Mouse (Mus musculus): ENCODE measurements around the gene Zdhhc13. TPM values are rescaled to one million over a fixed set of nuclear protein-coding genes. Genes with fewer than 3 reads are reported as not detected.
A peak's percentile ranks its signal among the peaks of the same experiment; 100 is the strongest.

Gene Zdhhc13
- total RNA-seq (2021) = 10 to 100 TPM; 20.4 to 23.3 TPM
- long read RNA-seq, transcript Zdhhc13-201 (17 exons, 2,410 nt) = major isoform, 11 of 14 reads
- long read RNA-seq, partial matches to known transcripts = 0 of 14 reads
- long read RNA-seq, other reads (novel, unspliced or antisense) = 3 of 14 reads

DNA sequence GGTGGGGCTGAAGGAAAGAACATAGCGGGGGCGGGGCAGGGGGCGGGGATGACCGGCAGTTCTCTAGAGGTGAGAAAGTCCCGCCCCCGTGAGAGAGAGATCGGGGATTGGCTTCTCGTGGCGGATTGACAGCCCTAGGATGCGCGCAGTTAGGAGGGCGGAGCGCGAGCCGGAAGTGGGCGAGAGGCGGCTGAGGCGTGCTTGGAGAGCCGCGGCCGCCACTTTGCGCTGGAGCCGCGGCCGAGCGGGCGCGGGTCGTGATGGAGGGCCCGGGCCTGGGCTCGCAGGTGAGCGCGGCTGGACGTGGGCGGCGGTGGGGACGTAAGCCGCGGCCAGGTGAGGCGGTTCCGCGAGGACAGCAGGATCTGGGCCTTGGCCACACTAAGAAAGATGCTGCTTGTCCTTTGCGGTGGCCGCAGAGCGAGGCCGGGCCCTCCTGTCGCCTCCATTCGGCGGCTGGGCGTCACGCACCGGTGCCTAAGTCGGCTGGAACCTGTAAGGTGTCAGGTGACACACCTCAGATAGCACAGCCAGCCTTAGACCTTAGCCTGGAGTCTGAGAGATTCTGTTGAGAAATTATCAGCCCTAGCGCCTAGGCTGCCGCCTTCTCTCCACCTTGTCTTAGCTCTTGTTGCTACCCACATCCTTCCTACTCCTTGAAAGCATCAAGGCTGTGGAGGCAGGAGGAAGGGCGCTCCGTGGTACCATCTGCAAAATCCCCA lies at the start of gene Zdhhc13:
Gene Zdhhc13, plus strand, starts transcription at position 153 of the 722 bp plus-strand sequence.
- peak; percentile 90 to 96 for DNase-seq (ENCODE audit: low spot score in 2 of 2)

DNA sequence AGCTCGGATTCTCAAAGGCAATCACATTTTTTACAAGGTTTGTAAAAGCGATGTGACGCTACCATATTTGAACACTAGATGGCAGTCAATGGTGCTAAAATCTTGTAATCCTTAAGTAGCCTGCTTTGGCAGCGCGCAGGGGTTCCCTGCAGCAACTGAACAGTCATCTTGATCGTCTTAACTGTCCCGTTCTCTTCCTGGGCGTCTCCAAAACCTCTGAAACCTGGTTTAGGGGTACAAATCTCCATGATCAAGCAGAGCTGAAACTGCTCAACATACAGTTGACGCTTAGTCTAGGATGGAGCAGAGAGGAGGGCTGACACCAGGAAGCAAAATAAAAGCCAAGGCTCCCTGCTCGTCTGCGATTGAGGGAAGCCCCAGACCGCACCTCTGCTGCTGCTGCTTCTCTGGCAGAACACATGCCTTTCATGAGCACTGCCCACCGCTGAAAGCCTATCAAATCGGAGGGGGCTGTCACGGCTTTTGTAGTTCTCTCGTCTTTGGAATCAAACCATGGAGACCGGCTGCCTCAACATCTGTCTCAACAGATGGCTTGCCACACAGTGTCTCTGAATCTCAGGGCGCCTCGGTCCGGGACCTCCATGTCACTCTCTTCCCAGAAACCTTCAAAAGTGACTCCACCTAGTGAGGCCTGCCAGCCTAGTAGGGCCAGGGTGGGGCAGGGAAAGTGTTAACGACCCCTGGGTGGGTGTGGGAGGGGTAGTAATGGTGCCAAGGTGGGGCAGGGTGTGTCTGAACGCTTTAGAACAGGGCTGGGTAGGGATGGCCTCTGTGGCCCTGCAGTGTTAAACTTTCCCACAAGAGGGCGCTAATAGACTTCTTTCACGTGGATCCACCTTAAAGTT lies 39.3 kb upstream of the Zdhhc13 start:
- DNase-seq (ENCODE audit: low spot score in 2 of 2) = peak; percentile 55 to 93

DNA sequence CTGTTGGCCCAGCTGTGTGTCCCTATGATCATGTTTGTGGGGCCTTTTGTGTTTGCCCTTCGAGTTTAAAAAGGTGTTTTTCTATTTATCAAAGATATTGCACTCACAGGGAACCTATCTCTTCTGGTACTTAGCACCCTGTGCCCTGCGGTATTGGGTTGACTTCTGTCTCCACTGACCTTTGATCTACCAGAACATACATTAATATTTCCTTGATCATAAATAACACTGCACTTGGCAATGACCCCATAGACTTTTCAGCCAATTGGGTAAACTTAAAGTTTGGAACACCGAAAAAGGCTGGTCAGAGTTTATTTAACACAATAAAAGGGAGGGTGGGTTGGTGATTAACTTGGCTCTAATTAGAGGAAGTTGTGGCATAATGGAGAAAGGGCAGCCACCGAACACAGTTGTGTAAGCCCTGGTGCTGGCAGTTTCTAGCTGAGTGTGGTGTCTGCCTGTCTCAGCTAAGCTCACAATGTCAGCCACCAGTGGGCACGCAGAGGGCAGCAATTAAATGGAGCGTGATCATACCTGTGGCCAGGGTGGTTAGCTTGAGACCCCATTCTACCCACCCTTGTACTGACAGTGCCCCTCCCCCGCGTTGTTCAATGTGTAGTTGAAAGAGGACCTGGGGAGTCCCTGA lies 38.5 kb upstream of the Zdhhc13 start:
- no peak for DNase-seq (ENCODE audit: low spot score in 2 of 2)

DNA sequence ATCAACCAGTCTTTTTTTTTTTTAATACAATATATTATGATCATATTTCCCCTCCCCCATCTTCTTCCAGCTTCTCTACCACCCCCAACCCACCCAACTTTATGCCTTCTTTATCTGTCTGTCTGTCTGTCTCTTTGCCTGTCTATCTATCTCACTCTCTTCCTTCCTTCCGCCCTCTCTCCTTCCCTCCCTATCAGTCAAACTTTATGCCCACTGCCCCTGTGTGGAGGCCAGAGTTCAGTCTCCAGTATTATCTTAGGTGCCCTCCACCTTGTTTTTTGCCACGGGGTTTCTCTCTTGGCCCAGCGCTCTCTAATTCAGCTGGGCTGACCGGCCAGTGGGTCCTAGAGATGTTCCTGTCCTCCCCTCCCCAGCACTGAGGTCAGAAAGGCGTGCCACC lies 37.6 kb upstream of the Zdhhc13 start:
- DNase-seq (ENCODE audit: low spot score in 2 of 2) = no peak

DNA sequence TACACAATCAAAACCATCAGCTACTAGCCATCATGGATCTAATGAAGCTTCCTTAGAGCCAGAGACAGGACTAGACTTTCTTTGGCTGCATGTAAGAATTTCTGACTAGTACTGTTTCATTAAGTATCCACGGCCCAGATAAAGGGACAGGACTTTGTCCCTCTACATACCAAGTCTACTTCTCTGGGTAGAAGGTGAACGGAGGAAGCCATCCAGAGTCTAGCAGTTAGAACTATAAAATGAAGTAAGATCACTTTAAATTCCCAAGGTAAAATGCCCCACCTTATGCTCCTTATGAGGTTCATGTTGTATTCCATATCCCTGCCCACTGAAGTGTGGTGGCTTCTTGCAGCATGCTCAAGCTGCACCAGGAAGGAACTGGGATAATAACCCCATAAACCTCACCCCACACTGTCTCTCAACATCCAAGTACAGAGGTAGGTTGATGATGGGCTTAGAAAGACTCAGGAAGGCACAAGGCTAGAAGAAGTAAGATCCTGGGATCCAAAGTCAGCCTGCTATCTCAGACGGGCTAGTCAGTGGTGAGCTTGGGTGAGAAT lies 34.3 kb upstream of the Zdhhc13 start:
- no peak for DNase-seq (ENCODE audit: low spot score in 2 of 2)

DNA sequence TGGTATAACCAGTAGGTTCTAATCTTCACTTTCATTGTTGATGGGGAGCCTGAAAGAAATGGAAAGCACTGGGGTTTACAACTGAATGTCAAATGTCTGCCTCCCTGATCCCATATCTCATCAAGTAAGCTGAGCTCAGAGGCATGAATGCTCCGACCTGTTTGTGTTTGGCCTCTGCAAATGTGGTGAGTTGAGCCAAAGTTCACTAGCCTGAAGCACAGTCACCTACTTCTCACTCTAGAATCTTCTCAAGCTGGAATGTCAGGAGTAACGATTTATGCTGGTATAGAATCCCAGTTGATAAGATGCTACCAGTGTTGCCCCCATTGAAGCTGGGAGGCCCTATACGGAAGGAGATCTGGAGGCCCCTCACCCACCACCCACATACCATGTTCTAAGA lies 33.0 kb upstream of the Zdhhc13 start:
- no peak for DNase-seq (ENCODE audit: low spot score in 2 of 2)

DNA sequence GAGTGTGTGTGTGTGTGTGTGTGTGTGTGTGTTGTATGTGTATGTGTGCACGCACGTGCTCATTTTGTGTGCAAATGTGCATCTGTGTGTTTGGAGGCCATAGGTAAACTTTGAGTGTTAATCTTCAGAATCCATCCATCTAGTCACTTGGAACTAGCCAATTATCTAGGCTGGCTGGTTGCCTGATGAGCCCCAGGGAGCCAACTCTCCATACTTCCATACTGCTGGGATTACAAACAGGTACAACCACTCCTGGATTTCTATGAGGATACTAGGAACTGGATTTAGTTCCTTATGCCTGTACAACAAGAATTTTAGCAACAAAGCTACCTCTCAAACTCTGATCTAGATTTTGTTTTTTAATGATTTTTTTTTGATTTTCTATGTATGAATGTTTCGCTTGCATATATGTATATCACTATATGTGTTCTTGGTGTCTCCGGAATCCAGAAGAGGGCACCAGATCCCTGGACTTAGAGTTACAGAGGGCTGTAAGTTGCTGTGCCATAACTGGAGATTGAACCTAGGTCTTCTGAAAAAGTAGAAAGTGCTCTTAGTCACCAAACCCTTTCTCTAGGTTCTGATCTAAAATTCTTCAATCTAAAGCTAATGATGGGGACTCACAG lies 32.4 kb upstream of the Zdhhc13 start:
- no peak for DNase-seq (ENCODE audit: low spot score in 2 of 2)

DNA sequence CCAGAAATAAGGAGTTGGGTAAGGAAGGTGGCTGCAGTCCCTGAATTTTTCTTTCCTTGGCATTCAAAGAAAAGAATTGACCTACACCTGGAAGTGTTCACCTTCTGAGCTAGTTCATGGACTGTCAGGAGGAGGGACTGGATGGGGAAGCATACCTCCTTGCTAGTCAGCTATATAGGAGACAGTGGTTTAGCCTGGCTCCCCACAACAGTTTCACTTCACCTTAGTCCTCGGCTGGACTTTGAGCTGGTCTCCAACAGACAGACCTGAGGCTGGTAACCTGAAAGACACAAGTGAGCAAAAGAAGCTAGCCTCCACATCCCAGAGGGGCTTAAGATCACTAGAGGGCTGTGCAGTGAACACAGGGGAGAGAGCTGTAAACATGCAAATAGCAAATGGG lies 30.7 kb upstream of the Zdhhc13 start:
- DNase-seq (ENCODE audit: low spot score in 2 of 2) = no peak

DNA sequence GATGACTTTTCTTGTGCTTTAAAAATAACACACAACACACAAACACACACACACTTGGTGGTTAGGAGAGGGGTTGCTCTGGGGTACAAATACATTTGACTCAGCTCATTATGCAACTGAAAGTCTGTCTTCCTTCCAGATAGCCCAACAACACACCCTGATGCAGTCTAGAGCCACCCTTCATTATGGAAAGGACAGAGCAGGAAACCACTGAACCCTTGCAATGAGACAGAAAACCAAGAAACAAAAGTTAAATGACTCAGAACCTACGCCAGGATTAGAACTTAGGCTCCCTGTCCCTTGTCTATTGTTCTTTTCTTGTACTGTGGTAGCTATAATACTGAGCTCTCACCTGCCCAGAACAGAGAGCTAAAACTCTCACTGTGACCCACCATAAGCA lies 28.0 kb upstream of the Zdhhc13 start:
- no peak for DNase-seq (ENCODE audit: low spot score in 2 of 2)

DNA sequence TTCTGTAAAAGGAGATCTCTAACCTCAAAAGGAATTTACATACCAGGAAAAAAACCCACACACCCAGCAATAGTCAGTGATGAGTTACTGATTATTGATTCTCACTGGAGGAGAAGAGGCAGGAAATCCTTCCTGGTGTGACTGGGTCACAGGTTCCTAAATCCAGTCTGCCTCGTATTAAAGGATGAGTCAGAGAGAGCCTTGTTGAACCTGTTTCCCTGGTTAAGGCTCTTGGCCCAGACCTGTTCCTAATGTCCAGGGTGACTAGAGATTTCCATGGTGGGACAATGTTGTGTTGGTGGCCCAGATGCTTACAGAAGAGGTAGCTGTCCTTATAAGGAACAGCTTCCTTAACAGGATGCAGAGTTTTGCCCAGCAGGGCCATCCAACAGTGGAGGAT lies 26.5 kb upstream of the Zdhhc13 start:
- no peak for DNase-seq (ENCODE audit: low spot score in 2 of 2)

DNA sequence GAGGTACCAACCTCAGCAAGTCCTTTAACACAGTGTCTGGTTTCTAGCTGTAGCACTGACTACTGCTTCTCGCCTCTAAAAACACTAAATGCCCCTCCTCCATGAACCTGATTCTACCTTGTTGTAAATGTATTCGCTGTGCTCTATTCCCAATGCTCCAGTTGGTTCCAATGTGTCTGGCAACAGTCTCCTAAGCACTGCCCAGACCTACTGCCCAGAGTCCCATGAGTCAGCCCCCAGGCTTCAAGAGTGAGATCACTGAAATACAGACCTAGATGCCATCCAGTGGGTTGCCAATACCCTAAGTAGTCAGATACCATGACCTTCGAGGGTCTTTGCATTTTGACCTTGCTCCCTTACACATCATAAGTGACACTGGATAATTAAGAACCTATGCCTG lies 26.1 kb upstream of the Zdhhc13 start:
- DNase-seq (ENCODE audit: low spot score in 2 of 2) = no peak

DNA sequence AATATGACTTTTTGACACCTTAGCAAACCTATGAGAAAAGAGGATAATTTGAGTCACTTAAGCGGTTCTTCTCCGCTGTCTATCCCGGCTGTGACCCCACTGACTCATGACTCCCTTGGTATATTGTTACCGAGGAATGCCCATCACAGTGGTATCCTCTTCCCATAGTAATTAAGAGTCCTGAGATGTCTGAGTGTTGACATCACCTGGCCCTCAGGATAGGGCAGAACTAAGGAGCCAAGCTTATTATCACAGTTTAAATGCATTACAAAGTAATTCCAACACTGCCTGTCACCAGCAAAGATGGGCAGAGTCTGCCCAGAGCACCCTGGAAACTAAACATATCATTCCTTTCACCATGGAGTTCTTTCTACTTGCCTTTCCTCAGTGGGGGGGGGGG lies 22.8 kb upstream of the Zdhhc13 start:
- DNase-seq (ENCODE audit: low spot score in 2 of 2) = no peak

DNA sequence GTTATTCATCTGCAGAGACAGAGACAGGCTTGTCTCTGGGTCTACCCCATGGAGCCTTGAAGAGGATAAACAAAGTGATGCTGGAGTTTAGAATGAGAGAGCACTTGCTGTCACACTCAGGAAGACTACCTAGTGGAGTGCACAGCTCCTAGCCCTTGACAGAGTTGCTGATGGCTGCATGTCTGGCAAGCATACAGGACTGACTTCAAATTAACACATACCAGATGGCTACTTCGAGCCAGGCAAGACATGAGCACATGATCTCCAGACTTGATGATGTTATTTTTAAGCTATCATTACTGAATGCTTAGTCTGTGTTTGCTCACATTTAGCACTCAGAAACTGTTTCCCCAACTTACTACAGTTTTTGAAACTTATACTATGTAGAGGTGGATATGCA lies 19.1 kb upstream of the Zdhhc13 start:
- DNase-seq (ENCODE audit: low spot score in 2 of 2) = peak in 1 of 2 experiments; percentile 12

DNA sequence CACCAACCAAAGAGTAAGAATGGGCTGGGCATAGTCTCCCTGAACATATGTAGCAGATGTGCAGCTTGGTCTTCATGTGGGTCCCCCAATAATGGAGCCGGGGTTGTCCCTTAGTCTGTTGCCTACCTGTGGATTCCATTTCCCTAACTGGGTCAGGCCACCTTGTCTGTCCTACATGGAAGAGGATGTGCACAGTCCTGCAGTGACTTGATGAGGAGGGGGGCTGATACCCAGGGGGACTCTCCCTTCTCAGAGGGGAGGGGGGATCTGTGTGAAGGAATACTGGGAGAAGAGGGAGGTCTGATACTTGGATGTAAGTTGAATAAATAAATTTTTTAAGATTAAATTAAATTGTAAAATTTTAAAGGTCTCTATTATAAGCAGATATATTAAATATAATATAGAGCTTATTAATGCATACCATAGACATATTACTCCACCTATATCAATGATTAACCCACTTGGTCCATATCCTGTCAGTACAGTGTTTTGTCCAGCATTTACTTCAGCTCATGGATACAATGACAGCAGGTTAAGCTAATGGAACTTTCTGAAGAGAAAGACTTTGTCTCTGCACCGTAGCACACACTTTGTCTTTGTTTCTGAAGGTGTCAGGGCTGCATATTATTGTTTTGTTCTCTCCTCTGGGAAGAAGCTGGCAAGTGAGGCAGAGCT lies 16.6 kb upstream of the Zdhhc13 start:
- DNase-seq (ENCODE audit: low spot score in 2 of 2) = no peak

DNA sequence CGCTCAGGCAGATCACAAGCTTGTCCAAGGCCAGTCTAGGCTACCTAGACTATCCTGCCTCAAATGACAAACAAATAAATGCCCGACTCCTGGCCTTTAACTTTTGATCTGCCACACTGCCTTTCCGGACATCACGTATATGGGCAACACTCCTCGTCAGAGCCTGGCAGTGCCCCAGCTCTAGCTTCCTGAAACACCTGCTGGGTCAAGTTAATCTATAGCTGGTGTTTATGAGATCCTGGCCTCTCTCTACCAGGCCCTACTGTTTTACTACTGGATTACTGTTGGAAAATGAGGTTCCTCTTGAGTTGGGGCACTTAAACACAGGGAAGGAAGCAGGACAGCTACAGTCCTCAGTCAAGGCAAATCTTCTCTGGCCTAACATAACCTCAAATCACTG lies 15.5 kb upstream of the Zdhhc13 start:
- no peak for DNase-seq (ENCODE audit: low spot score in 2 of 2)

DNA sequence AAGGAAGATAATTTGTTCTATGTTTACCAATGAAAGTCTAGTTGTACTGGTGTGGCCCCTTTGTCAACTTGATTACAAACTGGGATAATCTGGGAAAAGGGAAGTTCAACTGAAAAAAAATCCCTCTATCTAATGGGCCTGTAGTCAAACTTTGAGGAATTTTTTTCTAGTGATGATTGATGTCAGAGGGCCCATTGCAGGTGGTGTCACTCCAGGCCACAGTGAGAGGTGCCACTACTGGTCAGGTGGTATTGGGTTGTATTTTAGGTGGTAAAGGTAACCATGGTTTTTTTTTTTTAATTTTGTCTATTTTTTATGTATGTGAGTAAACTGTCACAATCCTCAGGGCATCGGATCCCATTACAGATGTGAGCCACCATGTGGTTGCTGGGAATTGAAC lies 14.2 kb upstream of the Zdhhc13 start:
- DNase-seq (ENCODE audit: low spot score in 2 of 2) = no peak

DNA sequence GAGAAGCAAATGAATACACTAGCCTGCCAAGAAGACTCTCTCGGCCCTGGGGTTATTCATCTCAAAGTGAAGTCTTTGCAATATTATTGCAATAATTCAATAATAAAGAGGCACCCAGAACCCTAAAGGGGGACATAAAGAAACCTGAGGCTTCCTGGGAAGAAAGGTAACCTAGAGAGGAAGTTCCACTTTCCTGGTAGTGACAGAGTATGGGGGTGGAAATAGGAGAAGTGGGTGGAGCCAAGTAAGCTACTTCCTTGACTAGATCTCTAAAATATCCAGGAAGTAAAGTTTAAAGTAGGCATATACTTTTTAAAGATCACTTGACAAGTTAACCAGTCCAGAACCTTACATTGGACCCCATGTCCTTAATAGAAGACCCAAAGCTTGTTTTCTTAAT lies 13.4 kb upstream of the Zdhhc13 start:
- DNase-seq (ENCODE audit: low spot score in 2 of 2) = no peak

DNA sequence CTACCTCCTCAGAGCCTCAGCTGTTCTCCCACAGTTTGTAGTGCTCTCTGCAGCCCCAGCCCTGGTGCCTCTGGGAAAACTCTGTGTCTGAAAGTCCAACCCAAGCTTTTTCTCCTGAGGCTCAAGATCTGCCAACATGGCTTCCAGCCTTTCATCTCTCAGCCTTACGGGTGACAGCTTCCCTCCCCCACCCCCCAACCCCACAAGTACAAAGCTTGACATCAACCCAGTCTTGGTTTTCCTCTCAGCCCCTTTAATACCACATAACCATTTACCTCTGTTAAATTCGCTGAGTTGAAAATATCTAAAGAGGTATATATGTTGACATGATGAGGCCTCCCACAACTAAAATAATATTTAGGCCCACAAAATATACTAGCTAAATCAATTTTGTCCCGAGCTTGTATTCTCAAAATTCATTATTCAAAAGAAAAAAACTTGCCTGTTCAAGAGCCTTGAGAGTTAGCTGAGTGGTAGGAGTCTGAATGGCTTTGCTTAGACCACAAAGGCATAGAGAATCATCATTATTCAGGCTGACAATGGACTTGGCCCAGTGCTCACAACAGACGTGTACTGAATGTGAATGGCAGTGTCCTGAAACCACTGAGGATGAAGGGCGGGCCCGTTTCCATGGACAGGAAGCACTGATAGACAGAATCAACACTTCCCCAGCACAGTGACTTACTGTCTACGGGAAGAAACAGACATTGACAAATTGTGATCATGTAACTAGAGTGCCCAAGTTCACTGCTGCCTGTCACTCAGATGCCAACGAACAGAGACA lies 10.9 kb upstream of the Zdhhc13 start:
- peak in 1 of 2 experiments; percentile 45 for DNase-seq (ENCODE audit: low spot score in 2 of 2)

DNA sequence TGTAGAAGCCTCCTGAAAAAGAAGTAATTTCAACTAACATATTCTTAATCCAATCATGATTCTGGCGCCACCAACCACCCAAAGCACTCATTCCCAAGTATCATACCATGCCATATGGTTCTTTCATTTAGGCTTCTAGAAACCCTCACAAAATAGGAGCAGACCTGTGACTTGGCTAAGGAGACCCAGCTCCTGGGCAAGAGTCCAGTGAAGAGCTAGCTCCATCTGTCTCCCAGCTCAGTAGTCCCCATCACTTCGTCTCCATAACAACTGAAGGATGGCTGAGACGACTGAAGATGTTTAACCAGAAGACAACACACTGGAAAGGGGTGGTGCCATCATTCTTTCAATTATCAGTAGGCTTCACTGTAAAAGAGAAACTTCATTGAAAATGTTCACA lies 9.7 kb upstream of the Zdhhc13 start:
- peak; percentile 51 to 57 for DNase-seq (ENCODE audit: low spot score in 2 of 2)

DNA sequence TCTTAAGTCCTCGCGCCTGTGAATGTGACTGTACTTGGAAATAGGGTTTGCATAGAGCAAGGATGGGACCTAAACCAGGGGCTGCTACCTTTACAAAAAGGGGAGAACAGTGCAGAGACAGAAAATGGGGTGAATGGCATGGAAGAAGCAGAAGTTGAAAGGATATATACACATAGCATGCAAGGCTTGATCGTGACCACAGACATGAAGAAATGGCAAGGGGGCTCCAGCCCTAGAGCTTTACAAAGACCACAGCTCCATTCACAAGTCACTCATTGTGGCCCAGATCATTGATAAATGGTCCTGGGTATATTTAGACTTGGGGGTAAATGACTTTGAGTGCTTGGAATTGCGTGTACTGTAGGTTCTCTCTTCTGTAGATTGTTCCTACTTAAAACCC lies 6.4 kb upstream of the Zdhhc13 start:
- DNase-seq (ENCODE audit: low spot score in 2 of 2) = no peak
